Mouse (Mus musculus): Measurements from ENCODE around the gene Inhbb.

Inhbb gene

DNA sequence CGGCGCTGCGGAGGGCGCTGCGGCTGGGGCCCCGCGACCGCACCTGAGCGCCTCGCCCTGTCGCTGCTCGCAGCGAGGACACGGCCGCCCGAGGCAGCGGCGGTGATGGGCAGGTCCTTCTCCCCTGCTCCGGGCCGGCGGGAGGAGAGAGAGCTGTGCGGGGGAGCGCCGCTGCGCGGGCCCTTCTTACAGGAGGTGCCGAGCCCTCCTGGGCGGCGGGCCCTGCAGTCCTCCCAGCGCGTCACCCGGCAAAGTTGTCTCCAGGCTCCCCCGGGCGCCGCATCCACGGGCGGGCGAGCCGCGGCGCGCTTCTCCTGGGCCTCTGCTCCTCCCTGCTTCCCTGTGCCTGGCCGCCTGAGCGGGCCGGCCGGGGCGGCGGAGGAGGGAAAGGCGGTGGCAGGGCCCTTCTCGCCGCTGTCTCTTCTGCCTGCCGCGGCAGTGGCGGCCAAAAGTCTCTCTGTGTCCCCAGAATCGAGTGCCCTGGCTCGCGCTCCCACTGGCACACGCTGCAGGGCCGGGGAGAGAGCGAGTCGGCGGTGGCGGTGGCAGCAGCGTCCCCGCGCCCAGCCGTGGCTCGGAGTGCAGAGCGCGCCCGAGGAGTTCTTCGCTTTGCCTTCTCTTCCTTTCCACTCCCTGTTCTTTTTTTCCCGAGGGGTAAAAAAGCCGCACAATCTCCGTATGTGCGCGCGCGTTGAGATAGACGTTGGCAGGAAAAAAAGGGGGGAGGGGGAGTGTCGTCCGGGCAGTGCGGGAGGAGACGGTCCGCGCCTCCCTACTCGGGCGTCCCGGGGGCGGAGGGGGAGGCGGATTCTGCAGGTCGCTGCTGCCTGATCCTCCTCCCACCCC is at the start of gene Inhbb:
Gene Inhbb, minus strand, starts transcription at position 673 of the 846 bp plus-strand sequence.
- DNase-seq, result peak; percentile 59

- peak; percentile 64 for DNase-seq
These were observed 41.3 kb upstream of the Inhbb start for GRCm38 (mm10) chr1:119463386-119463785.

DNA sequence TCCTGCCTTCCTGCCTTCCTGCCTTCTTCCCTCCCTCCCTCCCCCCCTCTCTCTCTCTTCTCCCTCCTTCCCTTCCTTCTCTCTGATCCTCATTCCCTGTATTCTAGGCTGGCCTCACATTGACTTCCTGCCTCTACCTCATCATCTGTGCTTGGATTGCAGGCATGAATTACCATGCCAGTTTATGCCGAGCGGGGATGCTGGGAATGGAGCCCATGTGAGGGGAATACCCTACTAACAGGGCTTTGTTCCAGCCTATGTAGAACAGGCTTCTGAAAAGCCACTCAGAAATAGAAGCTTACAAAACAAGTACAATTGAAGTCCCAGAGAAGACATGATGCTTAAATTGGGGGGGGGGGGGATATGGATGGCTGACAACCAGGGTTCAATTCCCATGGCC is 38.0 kb upstream of the Inhbb start:
- DNase-seq, result no peak

DNA sequence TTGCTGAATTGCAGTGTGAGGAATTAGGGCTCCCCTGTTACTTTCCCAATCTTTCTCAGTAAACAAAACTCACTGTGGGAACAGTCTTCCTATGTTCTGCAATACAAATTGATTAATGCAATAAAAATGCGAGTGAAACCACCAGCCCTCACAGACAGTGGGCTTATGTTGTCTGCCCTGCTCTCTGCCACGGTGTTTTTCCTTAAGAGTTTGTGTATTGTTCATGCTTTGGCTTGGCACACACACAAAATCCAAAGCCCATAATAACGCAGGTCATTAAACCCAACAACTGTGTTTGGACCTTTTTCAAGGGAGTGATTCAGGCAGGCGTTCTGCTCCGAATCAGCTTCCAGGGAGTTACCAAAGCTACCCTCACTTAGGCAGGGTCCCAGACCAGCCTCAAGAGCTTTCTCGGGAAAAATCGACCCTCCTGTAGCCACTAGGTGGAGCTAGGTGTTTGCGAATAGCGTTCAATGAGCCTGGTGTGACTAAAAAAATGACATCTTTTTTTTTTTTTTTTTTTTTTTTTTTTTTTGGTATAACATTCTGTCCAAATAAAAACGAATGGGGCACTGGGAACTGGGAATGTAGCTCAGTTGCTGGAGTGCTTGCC is 36.1 kb upstream of the Inhbb start:
- peak; percentile 71 for DNase-seq

DNA sequence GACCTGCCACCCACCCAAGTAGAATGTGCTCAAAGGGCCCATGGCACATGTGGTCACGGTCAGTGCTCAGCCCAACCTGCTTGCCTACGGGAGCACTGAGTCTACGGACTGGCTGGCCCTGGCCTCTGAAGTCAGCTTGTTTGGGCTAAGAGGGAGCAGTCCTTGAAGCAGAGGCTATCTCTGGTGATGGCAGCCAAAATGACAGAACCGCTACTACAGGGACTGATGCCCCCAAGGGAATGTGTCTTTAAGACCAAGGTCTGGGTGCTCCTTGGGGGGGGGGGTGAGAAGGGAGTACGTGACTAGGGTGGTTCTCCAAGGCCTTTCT is 35.4 kb upstream of the Inhbb start:
- DNase-seq, result peak; percentile 24

- peak; percentile 26 for DNase-seq
These were observed 34.9 kb upstream of the Inhbb start for GRCm38 (mm10) chr1:119456671-119457527.

DNA sequence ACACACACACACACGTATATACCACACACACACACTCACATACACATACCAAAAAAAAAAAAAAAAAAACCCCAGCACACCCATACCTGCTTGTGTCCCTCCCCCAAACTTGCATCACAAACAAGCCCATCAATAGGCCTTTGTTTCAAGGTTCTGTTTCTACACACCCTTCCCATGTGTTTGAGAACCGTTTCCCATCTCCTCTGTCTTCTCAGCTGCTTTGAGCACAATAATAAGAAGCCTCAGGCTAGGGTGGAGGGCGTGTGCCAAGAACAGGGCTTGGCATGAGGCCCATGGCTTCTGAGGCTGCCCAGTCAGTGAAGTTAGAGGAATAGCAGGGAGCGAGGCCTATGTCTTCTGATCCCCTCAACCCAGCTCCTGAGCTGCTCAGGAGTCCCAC is 31.7 kb upstream of the Inhbb start:
- DNase-seq, result no peak

GRCm38 (mm10) chr1:119451417-119451816 is 29.4 kb upstream of the Inhbb start:
- DNase-seq, result no peak

GRCm38 (mm10) chr1:119450651-119451345 is 28.8 kb upstream of the Inhbb start:
- no peak for DNase-seq

DNA sequence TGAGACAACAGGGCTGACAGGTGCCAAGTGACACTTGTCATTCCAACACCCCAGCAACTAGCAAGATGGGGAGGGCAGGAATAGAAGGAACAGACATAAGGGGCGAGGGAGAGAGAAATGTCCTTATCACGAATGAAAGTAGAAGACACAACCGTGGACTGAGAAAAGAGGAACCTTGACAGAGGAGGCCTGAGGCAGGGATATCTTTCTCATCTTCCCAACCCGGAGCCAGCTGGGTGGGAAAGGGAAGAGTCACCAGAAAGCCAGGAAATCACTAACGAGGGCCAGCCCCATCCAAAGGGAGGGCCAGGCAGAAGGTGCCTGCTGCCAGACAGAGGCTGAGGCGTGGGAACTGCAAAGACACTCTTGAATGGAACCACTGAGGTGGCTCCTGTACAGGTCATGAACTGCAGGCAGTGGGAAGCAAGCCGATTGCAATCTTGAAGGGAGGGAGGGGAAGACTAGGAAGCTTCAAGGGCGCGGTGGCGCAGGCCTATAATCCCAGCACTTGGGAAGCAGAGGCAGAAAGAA is 24.8 kb upstream of the Inhbb start:
- no peak for DNase-seq

- DNase-seq, result no peak
These were observed 21.7 kb upstream of the Inhbb start for GRCm38 (mm10) chr1:119443591-119444350.

GRCm38 (mm10) chr1:119442901-119443300 is 20.9 kb upstream of the Inhbb start:
- no peak for DNase-seq

DNA sequence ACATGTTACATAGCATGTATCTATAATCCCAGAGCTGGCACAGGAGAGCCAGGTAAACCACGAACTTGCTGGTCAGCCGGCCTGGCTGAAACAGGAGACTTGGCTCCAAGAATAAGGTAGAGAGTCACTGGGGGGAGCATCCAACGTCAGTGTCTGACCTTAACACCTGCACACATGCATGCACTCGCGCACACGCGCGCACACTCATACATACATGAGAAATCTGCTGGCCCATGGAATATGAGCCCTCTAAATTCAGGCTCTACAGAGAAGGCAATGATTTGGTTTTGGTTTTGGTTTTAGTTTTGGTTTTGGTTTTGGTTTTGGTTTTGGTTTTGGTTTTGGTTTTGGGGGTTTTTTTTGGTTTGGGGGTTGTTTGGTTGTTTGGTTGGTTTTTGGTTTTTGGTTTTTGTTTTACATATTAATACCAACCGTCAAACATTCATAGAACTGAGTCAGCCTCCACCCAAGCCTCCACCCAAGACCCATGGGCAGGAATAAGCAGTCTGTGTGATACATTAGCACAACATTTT is 16.1 kb upstream of the Inhbb start:
- no peak for DNase-seq

GRCm38 (mm10) chr1:119437401-119437800 is 15.4 kb upstream of the Inhbb start:
- DNase-seq, result no peak

DNA sequence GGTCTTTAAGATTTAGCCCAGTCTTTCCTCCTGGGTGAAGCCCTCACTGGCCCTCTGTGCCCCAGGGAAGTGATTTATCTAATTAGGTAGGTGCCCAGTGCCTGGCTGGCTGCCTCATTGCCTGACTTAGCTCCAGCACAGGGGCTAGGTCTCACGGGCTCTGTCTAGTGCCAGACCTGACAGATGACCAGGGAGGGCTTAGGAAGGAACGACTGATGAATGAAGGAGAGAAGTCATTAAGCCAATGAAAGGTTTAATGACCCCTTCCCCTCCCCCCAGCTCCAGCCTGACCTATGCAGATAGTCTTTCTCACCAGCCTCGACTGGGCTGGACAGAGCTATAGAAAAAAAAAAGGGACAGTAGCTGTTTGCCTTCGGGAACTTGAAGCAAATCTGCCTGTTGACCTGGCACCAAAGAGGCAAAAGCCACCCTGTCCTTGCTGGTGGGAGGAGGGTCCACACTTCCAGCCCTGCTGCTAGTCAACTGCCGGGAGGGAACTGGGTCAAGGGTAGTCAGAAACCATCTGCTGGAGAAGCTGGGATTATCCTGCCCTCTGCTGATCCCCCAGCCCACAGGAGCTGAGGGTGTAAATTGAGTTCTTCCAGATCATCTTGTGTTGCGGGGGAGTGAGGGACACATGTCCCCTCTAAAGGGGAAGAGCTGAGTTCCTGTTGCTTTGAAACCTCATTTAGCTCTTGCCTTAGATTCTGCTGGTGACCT is 2.3 kb upstream of the Inhbb start:
- no peak for DNase-seq

DNA sequence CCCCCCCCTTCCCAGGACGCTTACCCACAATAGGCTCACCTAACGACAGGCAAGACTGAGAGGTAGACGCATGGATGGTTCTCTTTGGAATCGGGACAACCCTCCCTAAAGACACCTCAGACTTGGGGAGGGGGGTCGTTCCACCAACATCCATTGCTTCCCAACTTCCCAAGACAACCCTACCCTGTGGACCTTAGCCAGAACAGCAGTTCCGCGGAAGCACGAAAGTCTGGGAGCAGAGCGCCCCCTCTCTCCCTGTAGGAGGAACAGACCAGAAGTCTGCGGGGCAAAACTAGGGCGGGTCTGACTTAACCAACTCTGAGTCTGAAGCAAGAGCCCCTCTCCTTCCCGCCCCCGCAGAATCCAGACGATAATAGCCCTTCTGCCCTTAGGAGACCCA is 1.5 kb upstream of the Inhbb start:
- peak; percentile 59 for DNase-seq

GRCm38 (mm10) chr1:119422460-119423015 is 490 bp upstream of the Inhbb start:
- no peak for DNase-seq

GRCm38 (mm10) chr1:119420984-119421575 is 968 bp downstream of the Inhbb start:
- DNase-seq, result peak; percentile 43

GRCm38 (mm10) chr1:119420189-119420983 is 1.7 kb downstream of the Inhbb start:
- no peak for DNase-seq
